Mouse (Mus musculus) urinary bladder, adult 18-20 months (tissue): Measurements from ENCODE around the gene Klhl26.

ENCODE experiments used
- DNase-seq, 2 experiments: peaks; one replicate each; pipeline ENCODE4 v3.0.0; 2022; ENCODE audit warnings: low spot score in 2 of 2, mixed read lengths in 2 of 2

Klhl26 gene

GRCm38 (mm10) chr8:70414310-70414946 is 62.3 kb downstream of the Klhl26 start:
- no peak for DNase-seq

DNA sequence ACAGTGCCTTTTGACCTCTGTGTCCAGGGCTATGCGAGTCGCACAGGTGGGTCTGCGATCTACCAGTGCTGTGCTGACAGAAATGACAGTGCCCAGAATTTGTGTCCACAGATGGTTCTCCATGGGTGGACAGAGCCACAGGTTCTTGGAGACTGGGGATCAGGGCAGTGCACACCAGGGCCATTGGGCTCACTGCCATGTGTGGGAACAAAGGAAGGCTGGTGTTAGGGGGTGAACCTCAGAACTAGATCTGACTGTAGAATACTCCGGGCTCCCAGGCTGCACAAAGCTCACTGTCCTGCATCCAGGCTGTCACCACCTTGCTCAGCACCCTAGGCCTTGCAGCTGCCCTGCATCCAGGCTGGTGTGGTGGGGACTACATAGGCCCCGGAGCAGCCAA is 66.5 kb downstream of the Klhl26 start:
- no peak for DNase-seq

GRCm38 (mm10) chr8:70409455-70409871 is 67.3 kb downstream of the Klhl26 start:
- no peak for DNase-seq

GRCm38 (mm10) chr8:70409019-70409418 is 67.7 kb downstream of the Klhl26 start:
- no peak for DNase-seq

GRCm38 (mm10) chr8:70408301-70408700 is 68.5 kb downstream of the Klhl26 start:
- no peak for DNase-seq

GRCm38 (mm10) chr8:70406427-70407069 is 70.2 kb downstream of the Klhl26 start:
- DNase-seq = no peak

- no peak for DNase-seq
Observed at GRCm38 (mm10) chr8:70405189-70405588, 71.6 kb downstream of the Klhl26 start.

DNA sequence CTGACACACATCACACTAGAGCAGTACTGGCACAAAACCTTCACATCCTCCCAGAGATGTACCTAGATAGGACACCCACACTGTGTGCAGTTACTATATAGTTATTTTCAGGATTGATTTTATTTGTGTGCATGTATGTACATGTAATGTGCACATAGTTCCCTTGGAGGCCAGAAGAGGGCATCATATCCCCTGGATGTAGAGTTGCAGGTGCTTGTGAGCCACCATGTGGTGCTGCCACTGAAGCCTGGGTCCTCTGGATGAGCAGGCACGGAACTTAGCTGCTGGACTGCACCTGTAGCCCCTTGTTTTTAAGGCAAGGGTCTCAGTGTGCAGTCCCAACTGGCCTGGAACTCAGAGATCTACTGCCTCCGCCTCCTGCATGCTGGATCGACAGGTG is 72.6 kb downstream of the Klhl26 start:
- no peak for DNase-seq
